Mouse (Mus musculus): ENCODE results near the gene Slc7a1. TPM values are rescaled to one million over a fixed set of nuclear protein-coding genes. Genes with fewer than 3 reads are reported as not detected.

Slc7a1 gene
- total RNA-seq (2015), result 17.2 and 18.6 TPM in 2 replicates
- total RNA-seq (2017), result 7.6 and 12.3 TPM in 2 replicates

GRCm38 (mm10) chr5:148399660-148400443 is at the start of gene Slc7a1:
Gene Slc7a1, minus strand, starts transcription at chr5:148399904.
- peak; percentile 84 for ATAC-seq (ENCODE audit: poor library complexity, severe bottlenecking)

GRCm38 (mm10) chr5:148444974-148445373 is 45.3 kb upstream of the Slc7a1 start:
- ATAC-seq (ENCODE audit: poor library complexity, severe bottlenecking), result no peak

- ATAC-seq (ENCODE audit: poor library complexity, severe bottlenecking), result no peak
Measured at GRCm38 (mm10) chr5:148443734-148444133, 44.0 kb upstream of the Slc7a1 start.

- no peak for ATAC-seq (ENCODE audit: poor library complexity, severe bottlenecking)
Measured at GRCm38 (mm10) chr5:148435660-148436059, 36.0 kb upstream of the Slc7a1 start.

GRCm38 (mm10) chr5:148432121-148432520 is 32.4 kb upstream of the Slc7a1 start:
- no peak for ATAC-seq (ENCODE audit: poor library complexity, severe bottlenecking)

GRCm38 (mm10) chr5:148428846-148429245 is 29.1 kb upstream of the Slc7a1 start:
- peak; percentile 93 for ATAC-seq (ENCODE audit: poor library complexity, severe bottlenecking)

GRCm38 (mm10) chr5:148425136-148425535 is 25.4 kb upstream of the Slc7a1 start:
- no peak for ATAC-seq (ENCODE audit: poor library complexity, severe bottlenecking)

- ATAC-seq (ENCODE audit: poor library complexity, severe bottlenecking), result no peak
Measured at GRCm38 (mm10) chr5:148421326-148421725, 21.6 kb upstream of the Slc7a1 start.

GRCm38 (mm10) chr5:148419112-148419526 is 19.4 kb upstream of the Slc7a1 start:
- peak; percentile 53 for ATAC-seq (ENCODE audit: poor library complexity, severe bottlenecking)

- ATAC-seq (ENCODE audit: poor library complexity, severe bottlenecking), result no peak
Measured at GRCm38 (mm10) chr5:148418436-148418835, 18.7 kb upstream of the Slc7a1 start.

GRCm38 (mm10) chr5:148417756-148418155 is 18.1 kb upstream of the Slc7a1 start:
- ATAC-seq (ENCODE audit: poor library complexity, severe bottlenecking), result no peak

GRCm38 (mm10) chr5:148416461-148416860 is 16.8 kb upstream of the Slc7a1 start:
- no peak for ATAC-seq (ENCODE audit: poor library complexity, severe bottlenecking)

- no peak for ATAC-seq (ENCODE audit: poor library complexity, severe bottlenecking)
Measured at GRCm38 (mm10) chr5:148414233-148414632, 14.5 kb upstream of the Slc7a1 start.

GRCm38 (mm10) chr5:148412504-148412903 is 12.8 kb upstream of the Slc7a1 start:
- no peak for ATAC-seq (ENCODE audit: poor library complexity, severe bottlenecking)

- no peak for ATAC-seq (ENCODE audit: poor library complexity, severe bottlenecking)
Measured at GRCm38 (mm10) chr5:148409465-148409864, 9.8 kb upstream of the Slc7a1 start.

GRCm38 (mm10) chr5:148406913-148407312 is 7.2 kb upstream of the Slc7a1 start:
- ATAC-seq (ENCODE audit: poor library complexity, severe bottlenecking), result no peak

- no peak for ATAC-seq (ENCODE audit: poor library complexity, severe bottlenecking)
Measured at GRCm38 (mm10) chr5:148404548-148404947, 4.8 kb upstream of the Slc7a1 start.

- ATAC-seq (ENCODE audit: poor library complexity, severe bottlenecking), result no peak
Measured at GRCm38 (mm10) chr5:148402641-148403040, 2.9 kb upstream of the Slc7a1 start.

- peak; percentile 70 for ATAC-seq (ENCODE audit: poor library complexity, severe bottlenecking)
Measured at GRCm38 (mm10) chr5:148398766-148399659, 691 bp downstream of the Slc7a1 start.

GRCm38 (mm10) chr5:148398451-148398765 is 1.3 kb downstream of the Slc7a1 start:
- no peak for ATAC-seq (ENCODE audit: poor library complexity, severe bottlenecking)

- ATAC-seq (ENCODE audit: poor library complexity, severe bottlenecking), result no peak
Measured at GRCm38 (mm10) chr5:148397911-148398310, 1.8 kb downstream of the Slc7a1 start.

- no peak for ATAC-seq (ENCODE audit: poor library complexity, severe bottlenecking)
Measured at GRCm38 (mm10) chr5:148397418-148397817, 2.3 kb downstream of the Slc7a1 start.
